Mouse (Mus musculus) stomach, postnatal 0 days (tissue): Measurements from ENCODE around the gene Arpc1a. TPM values are rescaled to one million over a fixed set of nuclear protein-coding genes. Genes with fewer than 3 reads are reported as not detected.
"Not testable (repeated sequence)": the region's sequence is repeated elsewhere in the genome, so short reads cannot be mapped to it uniquely, and the experiment has no call there.

Experiments used
- ATAC-seq: fragments of 200-750 bp; cut with Nextera tagmentation; 2 replicates; pipeline ENCODE4 v1.8.0; 2017; ENCODE audit not compliant: low FRiP score, low TSS enrichment
- DNase-seq: peaks from one replicate; pipeline ENCODE4 v3.0.0-alpha.2; 2016; ENCODE audit warnings: low spot score
- H3K27ac ChIP-seq: fragments of 300-500 bp; sonication (generic); replicated peaks from 2 replicates; pipeline ENCODE4 v1.5.1; 2014; ENCODE audit warnings: mild to moderate bottlenecking, control low read depth
- H3K27me3 ChIP-seq: fragments of 300-500 bp; sonication (generic); 2 replicates; pipeline ENCODE4 v1.6.1; 2014; ENCODE audit warnings: low read length; ENCODE audit not compliant: control insufficient read depth, insufficient read depth
- H3K36me3 ChIP-seq: fragments of 300-500 bp; sonication (generic); 2 replicates; pipeline ENCODE4 v1.6.1; 2014; ENCODE audit warnings: low read length, mixed read lengths; ENCODE audit not compliant: control insufficient read depth, insufficient read depth
- H3K4me1 ChIP-seq: fragments of 300-500 bp; sonication (generic); replicated peaks from 2 replicates; pipeline ENCODE4 v1.6.1; 2014; ENCODE audit warnings: antibody characterized with exemption; ENCODE audit not compliant: control insufficient read depth, insufficient read depth
- H3K4me2 ChIP-seq: fragments of 300-500 bp; sonication (generic); replicated peaks from 2 replicates; pipeline ENCODE4 v1.6.1; 2014; ENCODE audit warnings: low read depth, mild to moderate bottlenecking, control low read depth, moderate library complexity
- H3K4me3 ChIP-seq: fragments of 300-500 bp; sonication (generic); 2 replicates; pipeline ENCODE4 v1.5.1; 2014; ENCODE audit warnings: low read depth, low read length, control low read depth
- H3K9ac ChIP-seq: fragments of 300-500 bp; sonication (generic); 2 replicates; pipeline ENCODE4 v1.6.1; 2014; ENCODE audit warnings: mild to moderate bottlenecking, low read length, control low read depth, mixed read lengths
- H3K9me3 ChIP-seq: fragments of 300-500 bp; sonication (generic); 2 replicates; pipeline ENCODE4 v1.6.1; 2016; ENCODE audit warnings: low read length; ENCODE audit not compliant: control insufficient read depth
- CTCF ChIP-seq: IDR thresholded peaks from 2 replicates; pipeline ENCODE4 v1.5.1; 2016; ENCODE audit warnings: antibody characterized with exemption, low read depth, mild to moderate bottlenecking, moderate library complexity
- EP300 ChIP-seq: optimal IDR thresholded peaks from 2 replicates; pipeline ENCODE3; 2016; ENCODE audit warnings: antibody characterized with exemption
- WGBS: fragments of 180-500 bp; shearing (Covaris S2); extraction: QIAGEN DNeasy Blood & Tissue Kit; methylation state at CpG from one replicate; pipeline ENCODE4 v1.1.7; 2014; 5-methylcytosine and 5-hydroxymethylcytosine counted together
- polyA plus RNA-seq: library from polyadenylated mRNA; unstranded; fragments of >200 nt; fragmentation: Nextera tagmentation; extraction: Ambion mirVana; gene quantifications from 2 replicates; pipeline ENCODE4 v1.2.1, GENCODE M21; 2015

The Arpc1a gene
- polyA plus RNA-seq, 1 experiment from 2014 or later, result 145 TPM

- 94% methylated on average over 10 of the region's 10 CpGs for WGBS
- Histone ChIP-seq H3K27me3 (no peaks in the 10 kb centered on the region), H3K9me3 (no peaks in the 10 kb centered on the region), H3K4me3 (no peak overlapping the region), H3K27ac (no peak overlapping the region), H3K9ac (no peak overlapping the region), H3K4me1 (no peaks in the 10 kb centered on the region), H3K36me3 (peaks cover 28% of the 10 kb centered on the region), H3K4me2 (no peak overlapping the region)
- DNase-seq, result no peak
- ATAC-seq, result no peak
- 0 out of 2 replicates have a peak, but pooled peaks have one; percentile 11 for TF ChIP-seq CTCF
- TF ChIP-seq EP300, result no peak
These were observed 14.8 kb downstream of the Arpc1a start for GRCm38 (mm10) chr5:145098340-145098821.

GRCm38 (mm10) chr5:145100960-145101359 is 17.3 kb downstream of the Arpc1a start:
- ATAC-seq (no peak), DNase-seq (no peak)
- Histone ChIP-seq H3K9me3 (no peaks in the 10 kb centered on the region), H3K36me3 (peaks cover 30% of the 10 kb centered on the region), H3K27me3 (no peaks in the 10 kb centered on the region), H3K27ac (no peak overlapping the region), H3K4me3 (no peak overlapping the region), H3K4me2 (no peak overlapping the region), H3K4me1 (no peaks in the 10 kb centered on the region), H3K9ac (no peak overlapping the region)
- WGBS, result 98% methylated on average over 9 of the region's 9 CpGs
- TF ChIP-seq CTCF (no peak), EP300 (no peak)

- not testable (repeated sequence) for DNase-seq, H3K27me3 ChIP-seq, H3K4me2 ChIP-seq, H3K4me3 ChIP-seq, H3K4me1 ChIP-seq, H3K27ac ChIP-seq, H3K9me3 ChIP-seq, H3K9ac ChIP-seq
- peaks cover 32% of the 10 kb centered on the region for H3K36me3 ChIP-seq
- 95% methylated on average over 11 of the region's 11 CpGs for WGBS
- peak; percentile 9; the same call in 1 of the 2 replicates for ATAC-seq
These were observed 17.8 kb downstream of the Arpc1a start for GRCm38 (mm10) chr5:145101451-145101850.

- no peak overlapping the region for H3K9ac ChIP-seq
- H3K27ac ChIP-seq, result no peak overlapping the region
- no peaks in the 10 kb centered on the region for H3K27me3 ChIP-seq
- TF ChIP-seq EP300 (no peak), CTCF (no peak)
- H3K4me1 ChIP-seq, result no peaks in the 10 kb centered on the region
- WGBS, result 50% methylated on average over 4 of the region's 4 CpGs
- H3K4me3 ChIP-seq, result no peak overlapping the region
- peaks cover 37% of the 10 kb centered on the region for H3K36me3 ChIP-seq
- DNase-seq (peak; percentile 55), ATAC-seq (peak; percentile 86)
- H3K9me3 ChIP-seq, result no peaks in the 10 kb centered on the region
- no peak overlapping the region for H3K4me2 ChIP-seq
These were observed 19.1 kb downstream of the Arpc1a start for GRCm38 (mm10) chr5:145102706-145103105.

- Histone ChIP-seq H3K9ac (no peak overlapping the region), H3K27ac (no peak overlapping the region)
These were observed 20.7 kb downstream of the Arpc1a start for GRCm38 (mm10) chr5:145104328-145104727.

GRCm38 (mm10) chr5:145105694-145106275 is 22.2 kb downstream of the Arpc1a start:
- no peak for TF ChIP-seq CTCF
- TF ChIP-seq EP300, result no peak
- 73% methylated on average over 9 of the region's 9 CpGs for WGBS
- no peak for DNase-seq
- Histone ChIP-seq H3K4me1 (no peaks in the 10 kb centered on the region), H3K4me2 (no peak overlapping the region), H3K4me3 (no peak overlapping the region), H3K27me3 (no peaks in the 10 kb centered on the region), H3K9ac (no peak overlapping the region), H3K27ac (no peak overlapping the region), H3K36me3 (peaks cover 32% of the 10 kb centered on the region), H3K9me3 (no peaks in the 10 kb centered on the region)
- ATAC-seq, result peak; percentile 40; the same call in 1 of the 2 replicates

More at GRCm38 (mm10) chr5:145104328-145104727, 20.7 kb downstream of the Arpc1a start:
- TF ChIP-seq CTCF, result no peak
- TF ChIP-seq EP300, result no peak
- no peaks in the 10 kb centered on the region for H3K4me1 ChIP-seq
- no peak overlapping the region for H3K4me3 ChIP-seq
- ATAC-seq, result no peak
- DNase-seq, result no peak
- 90% methylated on average over 9 of the region's 9 CpGs for WGBS
- no peaks in the 10 kb centered on the region for H3K9me3 ChIP-seq
- no peaks in the 10 kb centered on the region for H3K27me3 ChIP-seq
- H3K36me3 ChIP-seq, result peaks cover 39% of the 10 kb centered on the region
- no peak overlapping the region for H3K4me2 ChIP-seq
